Mouse (Mus musculus): ENCODE measurements around the gene Ceacam1. TPM values are rescaled to one million over a fixed set of nuclear protein-coding genes. Genes with fewer than 3 reads are reported as not detected.

Gene Ceacam1
- 3,714 TPM for polyA plus RNA-seq (2014; fragmentation: Illumina TruSeq; extraction: RNeasy Lipid Tissue Mini Kit (QIAGEN cat#74804); ENCODE audit: low read depth, low replicate concordance)

DNA sequence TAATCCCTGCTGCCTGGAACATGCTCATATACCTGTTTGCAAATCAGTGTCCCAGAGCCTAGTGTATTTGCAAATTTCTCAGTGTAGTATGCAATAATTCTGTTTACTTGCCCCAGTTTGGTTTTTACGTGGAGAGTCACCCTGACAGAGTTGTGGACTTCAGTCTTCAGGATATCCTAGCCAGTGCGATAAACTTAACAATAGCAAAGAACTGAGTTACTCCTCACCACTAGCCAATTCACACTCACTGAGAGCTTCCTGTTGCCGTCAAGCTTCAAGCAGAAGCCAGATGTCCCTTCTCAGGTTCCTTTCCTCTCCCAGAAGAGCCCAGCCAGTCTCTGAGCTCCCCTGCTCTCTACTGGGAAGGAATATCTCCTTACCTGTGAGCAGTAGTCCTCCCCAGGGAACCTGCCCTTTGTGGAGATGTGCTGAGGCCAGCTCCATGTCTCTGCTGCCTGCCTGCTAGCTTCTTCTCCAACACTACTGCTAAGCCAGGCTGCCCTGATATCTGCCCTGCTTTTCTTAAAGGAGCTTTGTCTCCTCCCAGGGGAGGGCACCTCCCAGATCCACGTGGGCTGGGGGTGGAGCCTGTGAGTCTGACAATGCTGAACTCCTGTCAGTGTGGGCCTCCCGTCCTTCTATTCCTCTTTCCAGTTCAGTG, at the start of gene Ceacam1:
Gene Ceacam1 (minus strand): TSS at position 513 of the 661 bp plus-strand sequence.

DNA sequence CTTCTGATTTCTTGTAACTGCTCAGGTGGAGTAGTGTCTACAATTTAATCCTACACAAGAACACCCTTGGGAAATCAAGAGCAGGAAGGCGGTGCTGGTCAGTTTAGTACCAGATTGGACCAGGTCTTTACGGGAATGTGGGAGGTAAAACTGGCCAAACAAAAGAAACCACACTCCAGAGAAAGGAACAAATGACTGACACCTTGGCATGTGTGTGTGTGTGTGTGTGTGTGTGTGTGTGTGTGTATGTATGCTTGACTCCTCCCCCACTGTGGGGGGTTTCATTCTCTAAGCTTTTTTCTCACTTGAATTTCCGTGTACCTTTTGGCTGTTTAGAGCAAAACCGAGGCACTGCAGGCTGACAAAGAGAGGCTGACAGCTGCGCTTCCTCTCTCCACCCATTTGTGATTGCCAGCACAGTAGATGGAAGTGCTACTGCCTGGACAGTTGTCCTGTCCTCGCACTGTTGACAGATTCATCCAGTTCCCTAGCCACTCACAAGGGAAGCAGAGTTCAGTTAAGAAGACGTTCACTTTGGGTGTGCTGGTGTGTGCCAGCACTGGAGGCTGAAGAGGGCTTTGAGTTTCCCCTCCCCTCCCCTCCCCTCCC, 64.5 kb downstream of the Ceacam1 start, which contains the start of gene Cxcl17:
Gene Cxcl17 (minus strand): TSS at position 54 of the 609 bp plus-strand sequence.

Other genes with a start within 250 kb of the Ceacam1 start
- gene Gsk3a, start 239.8 kb downstream of the Ceacam1 start, polyA plus RNA-seq (2014; fragmentation: Illumina TruSeq; extraction: RNeasy Lipid Tissue Mini Kit (QIAGEN cat#74804); ENCODE audit: low read depth, low replicate concordance), result 7.9 TPM
- gene Erf, start 226.8 kb downstream of the Ceacam1 start, polyA plus RNA-seq (2014; fragmentation: Illumina TruSeq; extraction: RNeasy Lipid Tissue Mini Kit (QIAGEN cat#74804); ENCODE audit: low read depth, low replicate concordance), result 1.6 TPM
- 20.7 TPM for gene Cic, start 209.9 kb downstream of the Ceacam1 start, polyA plus RNA-seq (2014; fragmentation: Illumina TruSeq; extraction: RNeasy Lipid Tissue Mini Kit (QIAGEN cat#74804); ENCODE audit: low read depth, low replicate concordance)
- 9.2 TPM for gene Pafah1b3, start 179.6 kb downstream of the Ceacam1 start, polyA plus RNA-seq (2014; fragmentation: Illumina TruSeq; extraction: RNeasy Lipid Tissue Mini Kit (QIAGEN cat#74804); ENCODE audit: low read depth, low replicate concordance)
- gene Prr19, start 176.2 kb downstream of the Ceacam1 start, polyA plus RNA-seq (2014; fragmentation: Illumina TruSeq; extraction: RNeasy Lipid Tissue Mini Kit (QIAGEN cat#74804); ENCODE audit: low read depth, low replicate concordance), result not detected
- not detected for gene Tmem145, start 171.5 kb downstream of the Ceacam1 start, polyA plus RNA-seq (2014; fragmentation: Illumina TruSeq; extraction: RNeasy Lipid Tissue Mini Kit (QIAGEN cat#74804); ENCODE audit: low read depth, low replicate concordance)
- gene Megf8, start 160.4 kb downstream of the Ceacam1 start, polyA plus RNA-seq (2014; fragmentation: Illumina TruSeq; extraction: RNeasy Lipid Tissue Mini Kit (QIAGEN cat#74804); ENCODE audit: low read depth, low replicate concordance), result 1.2 TPM
- not detected for gene Cnfn, start 107.9 kb downstream of the Ceacam1 start, polyA plus RNA-seq (2014; fragmentation: Illumina TruSeq; extraction: RNeasy Lipid Tissue Mini Kit (QIAGEN cat#74804); ENCODE audit: low read depth, low replicate concordance)
- gene Lipe, start 78.9 kb downstream of the Ceacam1 start, polyA plus RNA-seq (2014; fragmentation: Illumina TruSeq; extraction: RNeasy Lipid Tissue Mini Kit (QIAGEN cat#74804); ENCODE audit: low read depth, low replicate concordance), result not detected
- not detected for gene Cxcl17, start 64.7 kb downstream of the Ceacam1 start, polyA plus RNA-seq (2014; fragmentation: Illumina TruSeq; extraction: RNeasy Lipid Tissue Mini Kit (QIAGEN cat#74804); ENCODE audit: low read depth, low replicate concordance)
- 5.8 TPM for gene Ceacam2, start 62.3 kb upstream of the Ceacam1 start, polyA plus RNA-seq (2014; fragmentation: Illumina TruSeq; extraction: RNeasy Lipid Tissue Mini Kit (QIAGEN cat#74804); ENCODE audit: low read depth, low replicate concordance)
- gene Erich4, start 138.3 kb upstream of the Ceacam1 start, polyA plus RNA-seq (2014; fragmentation: Illumina TruSeq; extraction: RNeasy Lipid Tissue Mini Kit (QIAGEN cat#74804); ENCODE audit: low read depth, low replicate concordance), result not detected
- 51.1 TPM for gene Dmac2, start 141.8 kb upstream of the Ceacam1 start, polyA plus RNA-seq (2014; fragmentation: Illumina TruSeq; extraction: RNeasy Lipid Tissue Mini Kit (QIAGEN cat#74804); ENCODE audit: low read depth, low replicate concordance)
- gene B3gnt8, start 149.1 kb upstream of the Ceacam1 start, polyA plus RNA-seq (2014; fragmentation: Illumina TruSeq; extraction: RNeasy Lipid Tissue Mini Kit (QIAGEN cat#74804); ENCODE audit: low read depth, low replicate concordance), result not detected
- gene Bckdha, start 181.4 kb upstream of the Ceacam1 start, polyA plus RNA-seq (2014; fragmentation: Illumina TruSeq; extraction: RNeasy Lipid Tissue Mini Kit (QIAGEN cat#74804); ENCODE audit: low read depth, low replicate concordance), result not detected
- 0.76 TPM for gene Exosc5, start 181.6 kb upstream of the Ceacam1 start, polyA plus RNA-seq (2014; fragmentation: Illumina TruSeq; extraction: RNeasy Lipid Tissue Mini Kit (QIAGEN cat#74804); ENCODE audit: low read depth, low replicate concordance)
- not detected for gene Tmem91, start 197.6 kb upstream of the Ceacam1 start, polyA plus RNA-seq (2014; fragmentation: Illumina TruSeq; extraction: RNeasy Lipid Tissue Mini Kit (QIAGEN cat#74804); ENCODE audit: low read depth, low replicate concordance)
- gene B9d2, start 203.2 kb upstream of the Ceacam1 start, polyA plus RNA-seq (2014; fragmentation: Illumina TruSeq; extraction: RNeasy Lipid Tissue Mini Kit (QIAGEN cat#74804); ENCODE audit: low read depth, low replicate concordance), result not detected
- gene Tgfb1, start 209.4 kb upstream of the Ceacam1 start, polyA plus RNA-seq (2014; fragmentation: Illumina TruSeq; extraction: RNeasy Lipid Tissue Mini Kit (QIAGEN cat#74804); ENCODE audit: low read depth, low replicate concordance), result 0.98 TPM
- 3.3 TPM for gene Ccdc97, start 241.5 kb upstream of the Ceacam1 start, polyA plus RNA-seq (2014; fragmentation: Illumina TruSeq; extraction: RNeasy Lipid Tissue Mini Kit (QIAGEN cat#74804); ENCODE audit: low read depth, low replicate concordance)

All from sigmoid colon, adult 10 weeks (tissue).